Mouse (Mus musculus): ENCODE data around the gene Tanc1.

Gene Tanc1

GRCm38 (mm10) chr2:59870526-59870925 lies 258.7 kb downstream of the Tanc1 start:
- Histone ChIP-seq H3K36me3 (ENCODE audit: insufficient read depth, low read length) (peaks cover 11% of the 10 kb centered on the region; the same call in 1 of the 2 replicates), H3K4me3 (replicated peaks; ENCODE audit: low read length) (no peak overlapping the region), H3K4me1 (replicated peaks; ENCODE audit: low read depth, low read length) (0 out of 2 replicates have a peak, but pooled peaks cover 3% of the 10 kb centered on the region), H3K27me3 (ENCODE audit: insufficient read depth, low read length) (no peaks in the 10 kb centered on the region), H3K9me3 (ENCODE audit: low read length) (no peaks in the 10 kb centered on the region)
- TF ChIP-seq POU5F1 (IDR thresholded peaks at IDR 0.05; ENCODE audit: borderline replicate concordance, low read length) = no peak
- no peak for TF ChIP-seq NANOG (IDR thresholded peaks at IDR 0.05; ENCODE audit: borderline replicate concordance, low read length)
- no peak for TF ChIP-seq CTCF (conservative IDR thresholded peaks at IDR 0.05; ENCODE audit: low read length)

DNA sequence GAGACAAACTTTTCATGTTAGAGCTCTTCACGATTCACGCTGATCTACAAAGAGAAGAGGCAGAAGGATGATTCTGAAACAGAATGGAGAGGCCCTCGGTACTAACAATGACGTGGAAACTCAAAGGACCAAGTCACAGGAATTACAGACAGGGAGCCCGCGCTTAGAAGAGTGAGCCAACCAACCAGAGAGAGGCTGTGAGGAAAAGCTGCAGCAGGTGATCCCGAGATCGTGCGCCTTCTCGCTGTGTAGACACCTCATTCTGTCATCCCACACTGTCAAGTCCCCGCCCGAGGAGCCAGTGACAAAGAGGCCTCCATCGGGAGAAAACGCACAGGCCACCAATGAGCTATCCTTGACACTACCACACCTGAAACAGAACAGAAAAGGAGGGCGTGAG lies 264.6 kb downstream of the Tanc1 start:
- Histone ChIP-seq H3K27me3 (ENCODE audit: insufficient read depth, low read length) (peaks cover 3% of the 10 kb centered on the region; the same call in 1 of the 2 replicates), H3K36me3 (ENCODE audit: insufficient read depth, low read length) (peaks cover 11% of the 10 kb centered on the region; the same call in 1 of the 2 replicates), H3K9me3 (ENCODE audit: low read length) (no peaks in the 10 kb centered on the region), H3K4me3 (replicated peaks; ENCODE audit: low read length) (no peak overlapping the region), H3K4me1 (replicated peaks; ENCODE audit: low read depth, low read length) (peaks cover 27% of the 10 kb centered on the region)
- TF ChIP-seq POU5F1 (IDR thresholded peaks at IDR 0.05; ENCODE audit: borderline replicate concordance, low read length) = no peak

GRCm38 (mm10) chr2:59877335-59877734 lies 265.5 kb downstream of the Tanc1 start:
- no peaks in the 10 kb centered on the region for H3K9me3 ChIP-seq (ENCODE audit: low read length)
- TF ChIP-seq NANOG (IDR thresholded peaks at IDR 0.05; ENCODE audit: borderline replicate concordance, low read length) (no peak), CTCF (conservative IDR thresholded peaks at IDR 0.05; ENCODE audit: low read length) (no peak), POU5F1 (IDR thresholded peaks at IDR 0.05; ENCODE audit: borderline replicate concordance, low read length) (no peak)
- H3K36me3 ChIP-seq (ENCODE audit: insufficient read depth, low read length) = peaks cover 11% of the 10 kb centered on the region; the same call in 1 of the 2 replicates
- H3K4me1 ChIP-seq (replicated peaks; ENCODE audit: low read depth, low read length) = peaks cover 32% of the 10 kb centered on the region
- peaks cover 3% of the 10 kb centered on the region; the same call in 1 of the 2 replicates for H3K27me3 ChIP-seq (ENCODE audit: insufficient read depth, low read length)
- H3K4me3 ChIP-seq (replicated peaks; ENCODE audit: low read length) = no peak overlapping the region

DNA sequence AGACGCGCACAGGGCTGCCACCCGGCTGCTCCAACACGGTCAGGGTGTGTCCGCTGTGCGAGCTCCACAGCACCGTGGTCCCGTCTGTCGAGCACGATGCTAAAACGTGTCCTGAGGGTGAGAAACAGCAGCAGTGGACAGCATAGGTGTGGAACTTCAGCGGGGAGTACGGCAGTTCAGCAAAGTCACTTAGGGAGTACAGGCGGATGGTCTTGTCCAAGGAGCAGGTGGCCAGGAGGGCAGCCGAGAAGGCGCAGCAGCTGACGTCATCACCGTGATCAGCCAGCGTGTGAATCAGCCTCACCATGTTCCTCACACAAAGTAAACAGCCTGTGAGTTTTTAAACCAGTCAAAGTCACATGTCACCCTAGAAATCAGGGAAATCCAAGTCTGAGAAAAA lies 266.4 kb downstream of the Tanc1 start:
- H3K9me3 ChIP-seq (ENCODE audit: low read length) = no peaks in the 10 kb centered on the region
- peaks cover 3% of the 10 kb centered on the region; the same call in 1 of the 2 replicates for H3K27me3 ChIP-seq (ENCODE audit: insufficient read depth, low read length)
- H3K4me1 ChIP-seq (replicated peaks; ENCODE audit: low read depth, low read length) = peaks cover 39% of the 10 kb centered on the region
- TF ChIP-seq CTCF (conservative IDR thresholded peaks at IDR 0.05; ENCODE audit: low read length) (no peak), POU5F1 (IDR thresholded peaks at IDR 0.05; ENCODE audit: borderline replicate concordance, low read length) (no peak), NANOG (IDR thresholded peaks at IDR 0.05; ENCODE audit: borderline replicate concordance, low read length) (no peak)
- H3K4me3 ChIP-seq (replicated peaks; ENCODE audit: low read length) = peak overlapping the region; percentile 74
- 0 out of 2 replicates have a peak, but pooled peaks cover 6% of the 10 kb centered on the region for H3K36me3 ChIP-seq (ENCODE audit: insufficient read depth, low read length)

GRCm38 (mm10) chr2:59881404-59881803 lies 269.6 kb downstream of the Tanc1 start:
- Histone ChIP-seq H3K27me3 (ENCODE audit: insufficient read depth, low read length) (peaks cover 3% of the 10 kb centered on the region; the same call in 1 of the 2 replicates), H3K4me1 (replicated peaks; ENCODE audit: low read depth, low read length) (peaks cover 42% of the 10 kb centered on the region), H3K4me3 (replicated peaks; ENCODE audit: low read length) (peak overlapping the region; percentile 89), H3K9me3 (ENCODE audit: low read length) (no peaks in the 10 kb centered on the region), H3K36me3 (ENCODE audit: insufficient read depth, low read length) (no peaks in the 10 kb centered on the region)
- TF ChIP-seq CTCF (conservative IDR thresholded peaks at IDR 0.05; ENCODE audit: low read length) (no peak), POU5F1 (IDR thresholded peaks at IDR 0.05; ENCODE audit: borderline replicate concordance, low read length) (no peak), NANOG (IDR thresholded peaks at IDR 0.05; ENCODE audit: borderline replicate concordance, low read length) (no peak)

- H3K9me3 ChIP-seq (ENCODE audit: low read length) = no peaks in the 10 kb centered on the region
- peak within 1 kb of the TSS; percentile 89 for H3K4me3 ChIP-seq (replicated peaks; ENCODE audit: low read length)
- peaks cover 38% of the 10 kb centered on the region for H3K4me1 ChIP-seq (replicated peaks; ENCODE audit: low read depth, low read length)
- no peaks in the 10 kb centered on the region for H3K36me3 ChIP-seq (ENCODE audit: insufficient read depth, low read length)
- peaks cover 3% of the 10 kb centered on the region; the same call in 1 of the 2 replicates for H3K27me3 ChIP-seq (ENCODE audit: insufficient read depth, low read length)
- TF ChIP-seq POU5F1 (IDR thresholded peaks at IDR 0.05; ENCODE audit: borderline replicate concordance, low read length) (no peak), NANOG (IDR thresholded peaks at IDR 0.05; ENCODE audit: borderline replicate concordance, low read length) (no peak), CTCF (conservative IDR thresholded peaks at IDR 0.05; ENCODE audit: low read length) (no peak)
Observed at GRCm38 (mm10) chr2:59881831-59882741, 270.2 kb downstream of the Tanc1 start, which contains the start of gene Wdsub1. Gene Wdsub1, minus strand, starts transcription at chr2:59882591.

DNA sequence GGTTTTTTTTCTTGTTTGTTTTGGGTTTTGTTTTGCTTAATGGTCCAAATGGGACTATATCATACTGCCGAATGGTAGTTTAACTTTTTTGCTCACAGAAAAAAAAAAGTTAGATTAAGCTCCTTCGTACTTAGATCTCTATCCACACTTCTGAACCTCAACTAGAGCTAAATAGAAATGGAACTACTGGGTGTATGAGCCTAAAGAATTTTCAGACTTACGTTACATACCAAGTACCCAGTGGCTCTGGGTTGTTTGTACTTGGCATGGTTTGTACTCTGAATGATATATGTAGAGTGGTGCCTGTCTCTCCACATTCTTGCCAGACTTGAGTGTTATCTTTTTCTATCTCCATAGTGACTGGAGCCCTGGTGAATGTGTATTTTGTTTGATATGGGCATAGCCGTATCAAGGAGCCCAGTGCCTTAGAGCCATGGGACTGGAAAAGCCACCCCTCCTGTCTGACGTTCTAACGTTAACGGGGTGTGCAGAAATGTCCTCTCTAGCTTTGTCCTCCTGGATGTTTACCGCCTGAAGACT lies 271.0 kb downstream of the Tanc1 start:
- TF ChIP-seq POU5F1 (IDR thresholded peaks at IDR 0.05; ENCODE audit: borderline replicate concordance, low read length) (no peak), CTCF (conservative IDR thresholded peaks at IDR 0.05; ENCODE audit: low read length) (no peak), NANOG (IDR thresholded peaks at IDR 0.05; ENCODE audit: borderline replicate concordance, low read length) (no peak)
- peak overlapping the region; percentile 89 for H3K4me3 ChIP-seq (replicated peaks; ENCODE audit: low read length)
- peaks cover 3% of the 10 kb centered on the region; the same call in 1 of the 2 replicates for H3K27me3 ChIP-seq (ENCODE audit: insufficient read depth, low read length)

DNA sequence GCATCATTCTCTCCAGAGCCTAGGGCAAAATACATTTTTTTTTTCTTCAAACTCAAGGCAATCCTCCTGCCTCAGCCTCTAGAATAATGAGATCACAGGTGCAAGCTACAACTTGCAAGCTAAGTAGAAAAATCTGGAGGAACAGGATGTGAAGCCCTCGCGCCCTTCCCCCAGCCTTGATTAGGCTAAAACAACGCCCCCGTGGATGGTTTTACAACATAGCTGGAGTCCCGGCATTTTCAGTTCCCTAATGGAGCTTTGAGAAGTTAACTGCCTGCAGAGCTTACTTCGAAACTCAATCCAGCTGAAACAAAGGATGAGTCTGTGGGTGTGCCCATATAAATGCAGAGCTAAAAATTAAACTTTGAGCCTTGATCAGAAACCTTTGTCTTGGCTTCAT lies 277.9 kb downstream of the Tanc1 start:
- TF ChIP-seq CTCF (conservative IDR thresholded peaks at IDR 0.05; ENCODE audit: low read length) (no peak), POU5F1 (IDR thresholded peaks at IDR 0.05; ENCODE audit: borderline replicate concordance, low read length) (no peak), NANOG (IDR thresholded peaks at IDR 0.05; ENCODE audit: borderline replicate concordance, low read length) (no peak)
- H3K27me3 ChIP-seq (ENCODE audit: insufficient read depth, low read length) = no peaks in the 10 kb centered on the region
- H3K9me3 ChIP-seq (ENCODE audit: low read length) = no peaks in the 10 kb centered on the region
- peaks cover 10% of the 10 kb centered on the region for H3K4me1 ChIP-seq (replicated peaks; ENCODE audit: low read depth, low read length)
- H3K4me3 ChIP-seq (replicated peaks; ENCODE audit: low read length) = no peak overlapping the region
- no peaks in the 10 kb centered on the region for H3K36me3 ChIP-seq (ENCODE audit: insufficient read depth, low read length)

More for the DNA sequence above, 271.0 kb downstream of the Tanc1 start:
- Histone ChIP-seq H3K9me3 (ENCODE audit: low read length) (no peaks in the 10 kb centered on the region), H3K4me1 (replicated peaks; ENCODE audit: low read depth, low read length) (peaks cover 33% of the 10 kb centered on the region), H3K36me3 (ENCODE audit: insufficient read depth, low read length) (no peaks in the 10 kb centered on the region)

Data from E14TG2a.4 (cell line).